Mouse (Mus musculus) brain, embryonic 14.5 days (tissue): ENCODE data around the gene Ebi3.
"Not testable (repeated sequence)": the region's sequence is repeated elsewhere in the genome, so short reads cannot be mapped to it uniquely, and the experiment has no call there.

Experiments
- CTCF ChIP-seq: fragments of 200-500 bp; IDR thresholded peaks from 2 replicates; pipeline ENCODE4 v1.5.1; 2012; ENCODE audit warnings: inconsistent platforms, mild to moderate bottlenecking, moderate library complexity, borderline replicate concordance; ENCODE audit not compliant: insufficient read depth, insufficient read length; ENCODE audit errors: extremely low read depth
- POLR2A ChIP-seq: fragments of 200-500 bp; IDR thresholded peaks from 2 replicates; pipeline ENCODE4 v1.6.1; 2012; ENCODE audit warnings: mild to moderate bottlenecking, inconsistent platforms, borderline replicate concordance; ENCODE audit not compliant: poor library complexity, insufficient read depth, insufficient read length, severe bottlenecking; ENCODE audit errors: extremely low read depth

GRCm38 (mm10) chr17:55944866-55945682 is 7.4 kb upstream of the Ebi3 start:
- TF ChIP-seq POLR2A = peak; percentile 17; the same call in 1 of the 2 replicates
- TF ChIP-seq CTCF = not testable (repeated sequence)
